Mouse (Mus musculus): ENCODE results near the gene Asns. TPM values are rescaled to one million over a fixed set of nuclear protein-coding genes. Genes with fewer than 3 reads are reported as not detected.
"Not testable (repeated sequence)": the region's sequence is repeated elsewhere in the genome, so short reads cannot be mapped to it uniquely, and the experiment has no call there.

Asns gene
- polyA plus RNA-seq, 1 experiment = 284 TPM

GRCm38 (mm10) chr6:7690456-7690855, 2.6 kb downstream of the Asns start:
- H3K4me1 ChIP-seq (ENCODE audit: control insufficient read depth, insufficient read depth, low read length) = no peaks in the 10 kb centered on the region; the same call in 1 of the 2 replicates
- no peak overlapping the region for H3K4me3 ChIP-seq (ENCODE audit: insufficient read depth, low read length)
- TF ChIP-seq POLR2A (IDR thresholded peaks at IDR 0.05; ENCODE audit: low read depth, low read length) (no peak), CTCF (IDR thresholded peaks at IDR 0.05; ENCODE audit: borderline replicate concordance, insufficient read depth, low read length) (no peak)
- no peak overlapping the region for H3K27ac ChIP-seq (ENCODE audit: insufficient read depth, low read length)

GRCm38 (mm10) chr6:7689180-7689579, 3.9 kb downstream of the Asns start:
- no peak overlapping the region for H3K4me3 ChIP-seq (ENCODE audit: insufficient read depth, low read length)
- no peak overlapping the region for H3K27ac ChIP-seq (ENCODE audit: insufficient read depth, low read length)
- H3K4me1 ChIP-seq (ENCODE audit: control insufficient read depth, insufficient read depth, low read length) = no peaks in the 10 kb centered on the region; the same call in 1 of the 2 replicates
- TF ChIP-seq CTCF (IDR thresholded peaks at IDR 0.05; ENCODE audit: borderline replicate concordance, insufficient read depth, low read length) = no peak
- TF ChIP-seq POLR2A (IDR thresholded peaks at IDR 0.05; ENCODE audit: low read depth, low read length) = no peak

GRCm38 (mm10) chr6:7686047-7686446, 7.0 kb downstream of the Asns start:
- no peak overlapping the region for H3K27ac ChIP-seq (ENCODE audit: insufficient read depth, low read length)
- no peaks in the 10 kb centered on the region; the same call in 1 of the 2 replicates for H3K4me1 ChIP-seq (ENCODE audit: control insufficient read depth, insufficient read depth, low read length)
- no peak for TF ChIP-seq CTCF (IDR thresholded peaks at IDR 0.05; ENCODE audit: borderline replicate concordance, insufficient read depth, low read length)
- TF ChIP-seq POLR2A (IDR thresholded peaks at IDR 0.05; ENCODE audit: low read depth, low read length) = no peak

DNA sequence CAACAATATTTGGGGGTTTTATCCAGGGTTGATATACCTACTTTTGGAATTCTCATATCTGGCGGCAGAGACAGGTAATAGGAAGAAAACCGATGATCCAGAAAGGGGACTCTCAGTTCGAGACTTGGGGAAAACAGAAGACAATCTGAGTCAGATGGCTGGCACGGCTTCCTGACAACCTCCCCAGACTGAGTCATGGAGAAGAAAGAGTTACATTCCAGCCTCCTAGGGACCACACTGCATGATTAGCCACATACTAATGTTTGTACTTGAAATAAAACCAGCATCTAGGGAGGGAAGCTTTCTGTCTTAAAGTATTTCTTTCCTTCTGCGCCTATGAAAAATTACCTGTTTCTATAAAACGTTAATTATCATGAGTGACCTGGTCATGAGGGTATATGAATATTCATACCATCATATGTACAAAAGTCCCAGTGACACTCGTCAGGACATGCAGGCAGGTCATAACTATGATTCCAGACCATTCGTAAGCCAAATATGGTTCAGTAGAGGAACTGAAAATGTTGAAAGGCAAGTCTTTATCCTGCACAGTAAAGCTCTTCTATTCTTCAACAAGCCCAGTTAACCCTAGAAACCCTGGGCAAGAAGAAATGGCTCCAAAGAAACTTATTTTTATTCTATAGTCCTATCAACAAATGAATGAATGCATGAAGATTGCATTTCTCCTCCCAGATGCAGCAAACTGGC, 16.7 kb downstream of the Asns start:
- H3K27ac ChIP-seq (ENCODE audit: insufficient read depth, low read length) = peak overlapping the region; percentile 22; the same call in 1 of the 2 replicates
- no peak for TF ChIP-seq POLR2A (IDR thresholded peaks at IDR 0.05; ENCODE audit: low read depth, low read length)
- no peak for TF ChIP-seq CTCF (IDR thresholded peaks at IDR 0.05; ENCODE audit: borderline replicate concordance, insufficient read depth, low read length)
- H3K4me3 ChIP-seq (ENCODE audit: insufficient read depth, low read length) = no peak overlapping the region
- peaks cover 5% of the 10 kb centered on the region; the same call in 1 of the 2 replicates for H3K4me1 ChIP-seq (ENCODE audit: control insufficient read depth, insufficient read depth, low read length)

More at GRCm38 (mm10) chr6:7686047-7686446, 7.0 kb downstream of the Asns start:
- no peak overlapping the region for H3K4me3 ChIP-seq (ENCODE audit: insufficient read depth, low read length)

GRCm38 (mm10) chr6:7672438-7673253, 20.4 kb downstream of the Asns start:
- TF ChIP-seq POLR2A (IDR thresholded peaks at IDR 0.05; ENCODE audit: low read depth, low read length) (no peak), CTCF (IDR thresholded peaks at IDR 0.05; ENCODE audit: borderline replicate concordance, insufficient read depth, low read length) (no peak)
- no peak overlapping the region for H3K4me3 ChIP-seq (ENCODE audit: insufficient read depth, low read length)
- peaks cover 5% of the 10 kb centered on the region; the same call in 1 of the 2 replicates for H3K4me1 ChIP-seq (ENCODE audit: control insufficient read depth, insufficient read depth, low read length)
- no peak overlapping the region for H3K27ac ChIP-seq (ENCODE audit: insufficient read depth, low read length)

DNA sequence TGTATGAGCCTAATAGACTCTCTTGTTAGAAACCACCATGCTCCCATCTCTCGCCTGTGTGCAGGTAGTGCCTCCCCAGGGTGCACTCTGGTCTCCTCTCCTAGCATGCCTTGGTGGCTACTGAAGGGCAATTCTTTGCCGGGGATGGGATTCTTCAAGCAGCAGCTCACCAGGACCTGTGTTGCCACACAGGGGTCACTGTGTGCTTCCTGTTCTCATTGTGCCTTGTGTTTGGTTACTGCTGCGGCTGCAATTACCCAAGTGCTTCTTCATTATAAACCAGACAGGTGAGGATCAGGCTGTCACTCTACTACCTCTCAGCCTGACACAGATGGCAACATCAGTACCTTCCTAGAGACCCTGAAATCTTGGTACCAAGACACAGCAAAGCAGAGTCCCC, 21.6 kb downstream of the Asns start:
- Histone ChIP-seq H3K27ac (ENCODE audit: insufficient read depth, low read length) (no peak overlapping the region), H3K4me3 (ENCODE audit: insufficient read depth, low read length) (no peak overlapping the region), H3K4me1 (ENCODE audit: control insufficient read depth, insufficient read depth, low read length) (peaks cover 3% of the 10 kb centered on the region; the same call in 1 of the 2 replicates)
- no peak for TF ChIP-seq CTCF (IDR thresholded peaks at IDR 0.05; ENCODE audit: borderline replicate concordance, insufficient read depth, low read length)
- TF ChIP-seq POLR2A (IDR thresholded peaks at IDR 0.05; ENCODE audit: low read depth, low read length) = no peak

DNA sequence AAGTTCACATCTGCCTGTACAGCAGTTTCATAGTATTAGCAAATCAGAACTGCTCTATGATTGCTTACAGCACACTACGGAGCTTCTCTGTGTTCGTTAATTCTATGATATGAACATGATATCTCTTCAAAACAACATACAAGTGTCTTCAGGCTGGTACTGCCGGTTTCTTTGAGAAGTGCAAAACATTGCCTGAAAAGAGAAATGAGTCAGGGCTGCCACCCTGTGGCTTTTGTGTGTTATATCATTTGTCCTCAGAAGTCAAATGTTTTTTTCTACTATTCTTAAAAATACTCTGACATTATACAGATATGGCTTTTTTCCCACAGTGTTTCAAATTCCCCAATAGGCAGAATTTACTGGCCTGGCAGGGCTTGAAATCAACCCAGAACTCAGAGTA, 22.5 kb downstream of the Asns start:
- TF ChIP-seq CTCF (IDR thresholded peaks at IDR 0.05; ENCODE audit: borderline replicate concordance, insufficient read depth, low read length) = no peak
- TF ChIP-seq POLR2A (IDR thresholded peaks at IDR 0.05; ENCODE audit: low read depth, low read length) = no peak
- Histone ChIP-seq H3K4me3 (ENCODE audit: insufficient read depth, low read length) (no peak overlapping the region), H3K27ac (ENCODE audit: insufficient read depth, low read length) (no peak overlapping the region), H3K4me1 (ENCODE audit: control insufficient read depth, insufficient read depth, low read length) (peaks cover 3% of the 10 kb centered on the region; the same call in 1 of the 2 replicates)

DNA sequence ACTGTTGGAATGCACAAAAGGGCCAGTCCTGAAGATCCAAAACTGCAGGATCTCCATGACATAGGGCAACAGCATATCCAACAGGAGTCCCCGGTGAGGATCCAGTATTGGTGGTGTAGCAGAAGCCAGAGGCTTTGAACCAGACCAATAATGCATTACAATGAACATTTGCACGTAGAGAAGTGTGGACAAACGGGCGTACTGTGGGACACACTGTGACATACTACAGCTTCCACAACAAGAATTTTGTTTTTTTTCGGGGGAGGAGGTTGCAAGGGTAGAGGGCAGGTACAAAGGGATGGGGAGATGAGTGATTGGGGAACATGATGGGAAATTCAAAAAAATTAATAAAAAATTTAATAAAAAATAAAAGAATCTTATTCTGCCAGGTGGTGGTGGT, 23.3 kb downstream of the Asns start:
- H3K4me1 ChIP-seq (ENCODE audit: control insufficient read depth, insufficient read depth, low read length) = peaks cover 3% of the 10 kb centered on the region; the same call in 1 of the 2 replicates
- H3K27ac ChIP-seq (ENCODE audit: insufficient read depth, low read length) = no peak overlapping the region
- no peak for TF ChIP-seq CTCF (IDR thresholded peaks at IDR 0.05; ENCODE audit: borderline replicate concordance, insufficient read depth, low read length)
- TF ChIP-seq POLR2A (IDR thresholded peaks at IDR 0.05; ENCODE audit: low read depth, low read length) = no peak
- no peak overlapping the region for H3K4me3 ChIP-seq (ENCODE audit: insufficient read depth, low read length)

- H3K4me3 ChIP-seq (ENCODE audit: insufficient read depth, low read length) = no peak overlapping the region
- TF ChIP-seq POLR2A (IDR thresholded peaks at IDR 0.05; ENCODE audit: low read depth, low read length) = no peak
- no peak for TF ChIP-seq CTCF (IDR thresholded peaks at IDR 0.05; ENCODE audit: borderline replicate concordance, insufficient read depth, low read length)
- no peak overlapping the region for H3K27ac ChIP-seq (ENCODE audit: insufficient read depth, low read length)
- peaks cover 3% of the 10 kb centered on the region; the same call in 1 of the 2 replicates for H3K4me1 ChIP-seq (ENCODE audit: control insufficient read depth, insufficient read depth, low read length)
Observed at GRCm38 (mm10) chr6:7668332-7668731, 24.7 kb downstream of the Asns start.

DNA sequence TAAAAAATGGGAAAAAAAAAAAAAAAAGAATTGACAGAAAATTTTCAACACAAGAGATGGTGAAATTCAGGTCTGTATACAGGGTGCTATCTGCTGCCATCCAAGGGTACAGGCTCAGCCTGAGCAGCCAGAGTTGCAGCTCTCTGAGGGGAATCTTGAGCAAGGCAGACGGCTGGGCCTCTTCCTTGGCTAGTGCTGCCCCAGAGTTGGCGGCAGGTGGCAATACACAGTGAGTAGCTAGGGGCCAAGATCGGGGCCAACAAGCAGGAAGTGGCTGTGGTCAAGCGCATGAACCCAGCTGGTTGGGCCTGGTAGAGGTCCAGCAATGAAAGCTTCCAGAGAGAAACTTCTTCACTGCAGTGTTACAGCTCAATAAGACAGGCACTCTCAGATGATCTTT, 27.2 kb downstream of the Asns start:
- H3K4me3 ChIP-seq (ENCODE audit: insufficient read depth, low read length); H3K27ac ChIP-seq (ENCODE audit: insufficient read depth, low read length); H3K4me1 ChIP-seq (ENCODE audit: control insufficient read depth, insufficient read depth, low read length): not testable (repeated sequence)

Measured in embryonic fibroblast, embryonic 13.5 days (primary cell).